21 mouse cellular contexts compared by ENCODE assay signal in genomic region chr12:90781438-90781837, GRCm38 (mm10). TPM values are rescaled to one million over a fixed set of nuclear protein-coding genes. Genes with fewer than 3 reads are reported as not detected.
DNase-seq lines count a peak whose midpoint lies in the region; ATAC-seq and TF ChIP-seq lines count a peak whose summit lies in the region.
"Had no signal": no experiment of that assay in that cellular context is flagged by ENCODE, and none has a peak within 500 bp of the region (broad histone marks: within the 10 kb centered on the region; RNA-seq: fewer than 3 reads in every experiment).

No protein-coding gene starts in this region.

- no peak for TF ChIP-seq CTCF in C2C12 (IDR thresholded peaks at IDR 0.05; ENCODE audit: control insufficient read depth, insufficient read depth, insufficient read length)

- H3K27ac ChIP-seq in midbrain, embryonic 16.5 days (ENCODE audit: low read length): no peak overlapping the region
- H3K27ac ChIP-seq: forebrain, embryonic 12.5 days; heart, embryonic 13.5 days; hindbrain, embryonic 13.5 days; intestine, embryonic 15.5 days; liver, embryonic 12.5 days; lung, embryonic 15.5 days; midbrain, embryonic 13.5 days; neural tube, embryonic 15.5 days had no signal

- no peak overlapping the region for H3K9ac ChIP-seq in midbrain, embryonic 16.5 days (ENCODE audit: low read depth, low read length)
- H3K9ac ChIP-seq: forebrain, embryonic 12.5 days; heart, embryonic 13.5 days; hindbrain, embryonic 13.5 days; intestine, embryonic 15.5 days; liver, embryonic 12.5 days; lung, embryonic 15.5 days; midbrain, embryonic 13.5 days; neural tube, embryonic 15.5 days had no signal

- H3K27me3 ChIP-seq in C2C12 (ENCODE audit: control insufficient read depth, insufficient read depth, insufficient read length): no peaks in the 10 kb centered on the region
- H3K27me3 ChIP-seq in midbrain, embryonic 16.5 days (ENCODE audit: control insufficient read depth, insufficient read depth, low read depth, low read length): no peaks in the 10 kb centered on the region
- H3K27me3 ChIP-seq: forebrain, embryonic 12.5 days; heart, embryonic 13.5 days; hindbrain, embryonic 13.5 days; intestine, embryonic 15.5 days; liver, embryonic 12.5 days; lung, embryonic 15.5 days; midbrain, embryonic 13.5 days; neural tube, embryonic 15.5 days had no signal

- H3K4me3 ChIP-seq in C2C12 (ENCODE audit: insufficient read depth, poor library complexity, severe bottlenecking): no peak overlapping the region
- no peak overlapping the region for H3K4me3 ChIP-seq in midbrain, embryonic 16.5 days (ENCODE audit: low read depth, low read length)
- H3K4me3 ChIP-seq: forebrain, embryonic 12.5 days; heart, embryonic 13.5 days; hindbrain, embryonic 13.5 days; intestine, embryonic 15.5 days; liver, embryonic 12.5 days; lung, embryonic 15.5 days; midbrain, embryonic 13.5 days; neural tube, embryonic 15.5 days had no signal

- H3K4me1 ChIP-seq in midbrain, embryonic 16.5 days (ENCODE audit: control insufficient read depth, insufficient read depth, low read length): no peaks in the 10 kb centered on the region
- H3K4me1 ChIP-seq: forebrain, embryonic 12.5 days; heart, embryonic 13.5 days; hindbrain, embryonic 13.5 days; intestine, embryonic 15.5 days; liver, embryonic 12.5 days; lung, embryonic 15.5 days; midbrain, embryonic 13.5 days; neural tube, embryonic 15.5 days had no signal

- H3K36me3 ChIP-seq in C2C12 (ENCODE audit: control insufficient read depth, insufficient read depth): no peaks in the 10 kb centered on the region
- H3K36me3 ChIP-seq in midbrain, embryonic 16.5 days (ENCODE audit: control insufficient read depth, insufficient read depth, low read length): no peaks in the 10 kb centered on the region
- H3K36me3 ChIP-seq: forebrain, embryonic 12.5 days; heart, embryonic 13.5 days; hindbrain, embryonic 13.5 days; intestine, embryonic 15.5 days; liver, embryonic 12.5 days; lung, embryonic 15.5 days; midbrain, embryonic 13.5 days; neural tube, embryonic 15.5 days had no signal

- 76% methylated on average over 4 of the region's 4 CpGs for WGBS in midbrain, embryonic 16.5 days

- no peak overlapping the region for H3K4me2 ChIP-seq in midbrain, embryonic 16.5 days (ENCODE audit: low read length)
- H3K4me2 ChIP-seq: forebrain, embryonic 12.5 days; heart, embryonic 13.5 days; hindbrain, embryonic 13.5 days; intestine, embryonic 15.5 days; liver, embryonic 12.5 days; lung, embryonic 15.5 days; midbrain, embryonic 13.5 days; neural tube, embryonic 15.5 days had no signal

- no peaks in the 10 kb centered on the region for H3K79me2 ChIP-seq in C2C12 (ENCODE audit: control insufficient read depth, insufficient read depth)

- 0 out of 2 replicates have a peak, but pooled peaks have one; percentile 45 for ATAC-seq in cerebellum, adult (ENCODE audit: insufficient number of reproducible peaks, low FRiP score, low TSS enrichment)
- ATAC-seq in midbrain, embryonic 16.5 days: no peak
- ATAC-seq: intestine, embryonic 15.5 days; liver, embryonic 12.5 days; midbrain, embryonic 13.5 days; Patski had no signal

- H3ac ChIP-seq in C2C12 (ENCODE audit: control insufficient read depth, insufficient read length, low read depth): no peak overlapping the region

- H3K79me3 ChIP-seq in C2C12 (ENCODE audit: low read depth): no peaks in the 10 kb centered on the region

- DNase-seq in cerebellum, adult 8-10 months: no peak
- DNase-seq in lung, postnatal 25 days (ENCODE audit: low spot score): peak; percentile 1
- no peak for DNase-seq in lung, postnatal 4 days
- DNase-seq in fibroblast of lung, adult 2 months (ENCODE audit: low read depth): peak; percentile 13
- DNase-seq in liver: no peak
- DNase-seq: adrenal gland, adult 8-10 months; kidney, adult 9 months; kidney, postnatal 36 days; right cerebral cortex, postnatal 4 days had no signal

- no peaks in the 10 kb centered on the region for H3K9me3 ChIP-seq in midbrain, embryonic 16.5 days (replicated peaks; ENCODE audit: control insufficient read depth, low read length, poor library complexity, severe bottlenecking)
- H3K9me3 ChIP-seq: forebrain, embryonic 12.5 days; heart, embryonic 13.5 days; hindbrain, embryonic 13.5 days; intestine, embryonic 15.5 days; liver, embryonic 12.5 days; lung, embryonic 15.5 days; midbrain, embryonic 13.5 days; neural tube, embryonic 15.5 days had no signal

TF ChIP-seq in C2C12, 6 proteins besides CTCF, POLR2A, EP300 and RAD21:
- peak; percentile 68 for TF ChIP-seq MYOD1 (IDR thresholded peaks at IDR 0.05; ENCODE audit: control insufficient read depth, insufficient read length, low read depth)
- TF ChIP-seq MYOG (IDR thresholded peaks at IDR 0.05; ENCODE audit: control insufficient read depth, extremely low read depth, insufficient read length): no peak
- peak; percentile 77 for TF ChIP-seq CEBPB (IDR thresholded peaks at IDR 0.05; ENCODE audit: low read depth)
- peak; percentile 68 for TF ChIP-seq FOSL1 (IDR thresholded peaks at IDR 0.05; ENCODE audit: insufficient read depth, low read length, poor library complexity, severe bottlenecking)

RNA-seq across cellular contexts. Expression of gene Dio2, which starts 43.2 kb away (rescaled TPM):
- 0.04 TPM for polyA plus RNA-seq in C2C12 (2012; fragmentation: generic; extraction: Trizol)
- polyA plus RNA-seq in midbrain, embryonic 16.5 days (2015; fragmentation: Nextera tagmentation; extraction: Ambion mirVana): 0.06 and 0.11 TPM in 2 replicates

Comparison
In these comparisons a context has a peak if more than half of its experiments do, and no peak if none do; other contexts are left out.
1. DNase-seq: peak in lung, postnatal 25 days (single experiment) and fibroblast of lung, adult 2 months (single experiment); none in cerebellum, adult 8-10 months (single experiment), lung, postnatal 4 days (0 of 2) and liver (single experiment).